Mouse (Mus musculus): Measurements from ENCODE around the gene Dlgap1. TPM values are rescaled to one million over a fixed set of nuclear protein-coding genes. Genes with fewer than 3 reads are reported as not detected.
A peak's percentile ranks its signal among the peaks of the same experiment; 100 is the strongest.
"Not testable (repeated sequence)": the region's sequence is repeated elsewhere in the genome, so short reads cannot be mapped to it uniquely, and the experiment has no call there.

Dlgap1 gene
- total and polyA plus RNA-seq, 2 experiments from 2014 or later, result 0.20 to 0.76 TPM

- no peaks in the 10 kb centered on the region for H3K9me3 ChIP-seq (replicated peaks; ENCODE audit: control insufficient read depth, low read length)
- H3K4me2 ChIP-seq (ENCODE audit: low read depth, low read length), result no peak overlapping the region
- H3K36me3 ChIP-seq (replicated peaks; ENCODE audit: control insufficient read depth, insufficient read depth, low read length), result no peaks in the 10 kb centered on the region
- no peak overlapping the region for H3K27ac ChIP-seq (ENCODE audit: low read depth)
- no peak for ATAC-seq (ENCODE audit: insufficient read depth, low read depth)
- no peak overlapping the region for H3K4me3 ChIP-seq (ENCODE audit: low read depth, low read length)
- no peaks in the 10 kb centered on the region for H3K4me1 ChIP-seq (ENCODE audit: control insufficient read depth, insufficient read depth)
- no peak for DNase-seq (ENCODE audit: low spot score)
- WGBS, result 88% methylated on average over 5 of the region's 5 CpGs
- no peak for TF ChIP-seq CTCF (IDR thresholded peaks at IDR 0.05; ENCODE audit: low read depth)
- no peak for TF ChIP-seq EP300 (IDR thresholded peaks at IDR 0.05; ENCODE audit: low read depth)
- peaks cover 7% of the 10 kb centered on the region; the same call in 1 of the 2 replicates for H3K27me3 ChIP-seq (ENCODE audit: control insufficient read depth, insufficient read depth, low read length)
- H3K9ac ChIP-seq (replicated peaks; ENCODE audit: low read depth, low read length), result no peak overlapping the region
These were observed 841.9 kb downstream of the Dlgap1 start for GRCm38 (mm10) chr17:70810795-70811194.

- Histone ChIP-seq H3K27ac (ENCODE audit: low read depth) (no peak overlapping the region), H3K9me3 (replicated peaks; ENCODE audit: control insufficient read depth, low read length) (no peaks in the 10 kb centered on the region), H3K4me3 (ENCODE audit: low read depth, low read length) (no peak overlapping the region), H3K4me2 (ENCODE audit: low read depth, low read length) (no peak overlapping the region), H3K27me3 (ENCODE audit: control insufficient read depth, insufficient read depth, low read length) (peaks cover 43% of the 10 kb centered on the region), H3K36me3 (replicated peaks; ENCODE audit: control insufficient read depth, insufficient read depth, low read length) (no peaks in the 10 kb centered on the region), H3K9ac (replicated peaks; ENCODE audit: low read depth, low read length) (no peak overlapping the region), H3K4me1 (ENCODE audit: control insufficient read depth, insufficient read depth) (0 out of 2 replicates have a peak, but pooled peaks cover 3% of the 10 kb centered on the region)
- no peak for ATAC-seq (ENCODE audit: insufficient read depth, low read depth)
- TF ChIP-seq EP300 (IDR thresholded peaks at IDR 0.05; ENCODE audit: low read depth), result no peak
- no peak for TF ChIP-seq CTCF (IDR thresholded peaks at IDR 0.05; ENCODE audit: low read depth)
- DNase-seq (ENCODE audit: low spot score), result no peak
- 71% methylated on average over 8 of the region's 8 CpGs for WGBS
These were observed 846.1 kb downstream of the Dlgap1 start for GRCm38 (mm10) chr17:70815001-70815400.

- DNase-seq (ENCODE audit: low spot score), result no peak
- TF ChIP-seq EP300 (IDR thresholded peaks at IDR 0.05; ENCODE audit: low read depth), result no peak
- TF ChIP-seq CTCF (IDR thresholded peaks at IDR 0.05; ENCODE audit: low read depth), result no peak
- H3K9ac ChIP-seq (replicated peaks; ENCODE audit: low read depth, low read length), result no peak overlapping the region
- WGBS, result 4% methylated on average over 51 of the region's 51 CpGs
- peak overlapping the region; percentile 53 for H3K4me3 ChIP-seq (ENCODE audit: low read depth, low read length)
- H3K9me3 ChIP-seq (replicated peaks; ENCODE audit: control insufficient read depth, low read length), result no peaks in the 10 kb centered on the region
- peak overlapping the region; percentile 75 for H3K4me2 ChIP-seq (ENCODE audit: low read depth, low read length)
- no peak overlapping the region for H3K27ac ChIP-seq (ENCODE audit: low read depth)
- no peak for ATAC-seq (ENCODE audit: insufficient read depth, low read depth)
- no peaks in the 10 kb centered on the region for H3K36me3 ChIP-seq (replicated peaks; ENCODE audit: control insufficient read depth, insufficient read depth, low read length)
- peaks cover 62% of the 10 kb centered on the region for H3K27me3 ChIP-seq (ENCODE audit: control insufficient read depth, insufficient read depth, low read length)
- H3K4me1 ChIP-seq (ENCODE audit: control insufficient read depth, insufficient read depth), result 0 out of 2 replicates have a peak, but pooled peaks cover 3% of the 10 kb centered on the region
These were observed 849.1 kb downstream of the Dlgap1 start for GRCm38 (mm10) chr17:70817862-70818451.

- H3K4me2 ChIP-seq (ENCODE audit: low read depth, low read length), result no peak overlapping the region
- H3K4me3 ChIP-seq (ENCODE audit: low read depth, low read length), result no peak overlapping the region
These were observed 854.2 kb downstream of the Dlgap1 start for GRCm38 (mm10) chr17:70823083-70823482.

GRCm38 (mm10) chr17:70826227-70826626 lies 857.4 kb downstream of the Dlgap1 start:
- Histone ChIP-seq H3K9ac (replicated peaks; ENCODE audit: low read depth, low read length) (no peak overlapping the region), H3K36me3 (replicated peaks; ENCODE audit: control insufficient read depth, insufficient read depth, low read length) (no peaks in the 10 kb centered on the region), H3K4me3 (ENCODE audit: low read depth, low read length) (no peak overlapping the region), H3K27ac (ENCODE audit: low read depth) (no peak overlapping the region), H3K4me1 (ENCODE audit: control insufficient read depth, insufficient read depth) (no peaks in the 10 kb centered on the region), H3K9me3 (replicated peaks; ENCODE audit: control insufficient read depth, low read length) (no peaks in the 10 kb centered on the region), H3K27me3 (ENCODE audit: control insufficient read depth, insufficient read depth, low read length) (peaks cover 17% of the 10 kb centered on the region), H3K4me2 (ENCODE audit: low read depth, low read length) (no peak overlapping the region)
- 70% methylated on average over 12 of the region's 12 CpGs for WGBS
- ATAC-seq (ENCODE audit: insufficient read depth, low read depth) (no peak), DNase-seq (ENCODE audit: low spot score) (no peak)
- TF ChIP-seq CTCF (IDR thresholded peaks at IDR 0.05; ENCODE audit: low read depth) (no peak), EP300 (IDR thresholded peaks at IDR 0.05; ENCODE audit: low read depth) (no peak)

More at GRCm38 (mm10) chr17:70823083-70823482, 854.2 kb downstream of the Dlgap1 start:
- no peak overlapping the region for H3K27ac ChIP-seq (ENCODE audit: low read depth)
- H3K27me3 ChIP-seq (ENCODE audit: control insufficient read depth, insufficient read depth, low read length), result peaks cover 41% of the 10 kb centered on the region
- H3K4me1 ChIP-seq (ENCODE audit: control insufficient read depth, insufficient read depth), result 0 out of 2 replicates have a peak, but pooled peaks cover 3% of the 10 kb centered on the region
- WGBS, result 79% methylated on average over 8 of the region's 8 CpGs
- H3K9ac ChIP-seq (replicated peaks; ENCODE audit: low read depth, low read length), result no peak overlapping the region
- H3K36me3 ChIP-seq (replicated peaks; ENCODE audit: control insufficient read depth, insufficient read depth, low read length), result no peaks in the 10 kb centered on the region
- DNase-seq (ENCODE audit: low spot score) (no peak), ATAC-seq (ENCODE audit: insufficient read depth, low read depth) (no peak)
- TF ChIP-seq EP300 (IDR thresholded peaks at IDR 0.05; ENCODE audit: low read depth) (no peak), CTCF (IDR thresholded peaks at IDR 0.05; ENCODE audit: low read depth) (no peak)
- H3K9me3 ChIP-seq (replicated peaks; ENCODE audit: control insufficient read depth, low read length), result no peaks in the 10 kb centered on the region

GRCm38 (mm10) chr17:70827463-70828179 lies 858.7 kb downstream of the Dlgap1 start:
- not testable (repeated sequence) for H3K4me1 ChIP-seq (ENCODE audit: control insufficient read depth, insufficient read depth); H3K9ac ChIP-seq (replicated peaks; ENCODE audit: low read depth, low read length); H3K9me3 ChIP-seq (replicated peaks; ENCODE audit: control insufficient read depth, low read length); ATAC-seq (ENCODE audit: insufficient read depth, low read depth); H3K27ac ChIP-seq (ENCODE audit: low read depth); H3K36me3 ChIP-seq (replicated peaks; ENCODE audit: control insufficient read depth, insufficient read depth, low read length); H3K4me2 ChIP-seq (ENCODE audit: low read depth, low read length); DNase-seq (ENCODE audit: low spot score); H3K4me3 ChIP-seq (ENCODE audit: low read depth, low read length); H3K27me3 ChIP-seq (ENCODE audit: control insufficient read depth, insufficient read depth, low read length)
- 79% methylated on average over 11 of the region's 11 CpGs for WGBS
